Mouse (Mus musculus): ENCODE data around the gene Zfp622. TPM values are rescaled to one million over a fixed set of nuclear protein-coding genes. Genes with fewer than 3 reads are reported as not detected.
"Not testable (repeated sequence)": the region's sequence is repeated elsewhere in the genome, so short reads cannot be mapped to it uniquely, and the experiment has no call there.

Gene Zfp622
- polyA plus RNA-seq, 1 experiment from 2014 or later = 27.9 TPM

DNA sequence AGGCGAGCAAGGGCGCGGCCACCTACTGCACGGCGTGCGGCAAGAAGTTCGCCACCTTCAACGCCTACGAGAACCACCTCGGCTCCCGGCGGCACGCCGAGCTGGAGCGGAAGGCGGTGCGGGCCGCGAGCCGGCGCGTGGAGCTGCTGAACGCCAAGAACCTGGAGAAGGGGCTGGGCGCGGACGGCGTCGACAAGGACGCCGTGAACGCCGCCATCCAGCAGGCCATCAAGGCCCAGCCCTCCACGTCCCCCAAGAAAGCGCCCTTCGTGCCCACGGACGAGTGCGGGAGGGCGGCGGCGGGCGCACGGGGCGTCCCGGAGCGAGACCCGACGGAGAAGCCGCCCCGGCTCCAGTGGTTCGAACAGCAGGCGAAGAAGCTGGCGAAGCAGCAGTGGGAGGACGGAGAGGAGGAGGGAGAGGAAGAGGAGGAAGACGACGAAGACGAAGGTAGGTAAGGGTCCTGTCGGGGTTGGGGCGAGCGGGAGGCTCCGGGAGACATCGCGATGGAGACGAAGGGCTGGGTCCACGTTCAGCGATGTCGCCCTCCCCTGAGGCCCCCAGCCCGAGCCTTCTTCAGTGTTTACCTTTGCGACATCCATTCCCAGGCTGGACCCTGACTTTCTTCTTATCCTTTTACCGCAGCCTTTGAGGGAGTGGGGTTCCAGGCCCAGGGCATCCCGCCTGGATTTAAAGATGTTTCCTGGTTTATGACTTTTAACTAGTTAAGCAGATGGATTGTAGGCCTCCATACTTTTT, 747 bp downstream of the Zfp622 start:
- Histone ChIP-seq H3K36me3 (ENCODE audit: control insufficient read depth, insufficient read depth, low read length) (peaks cover 8% of the 10 kb centered on the region; the same call in 1 of the 2 replicates), H3K4me2 (peak overlapping the region; percentile 97), H3K9ac (ENCODE audit: low read depth, low read length) (peak overlapping the region; percentile 92), H3K4me3 (ENCODE audit: low read depth, low read length) (peak overlapping the region; percentile 98), H3K27ac (ENCODE audit: low read depth, low read length) (peak overlapping the region; percentile 91), H3K9me3 (ENCODE audit: control insufficient read depth, low read length) (no peaks in the 10 kb centered on the region), H3K27me3 (replicated peaks; ENCODE audit: control insufficient read depth, insufficient read depth, low read length) (no peaks in the 10 kb centered on the region), H3K4me1 (replicated peaks; ENCODE audit: control insufficient read depth, insufficient read depth, low read length) (peaks cover 11% of the 10 kb centered on the region)
- ATAC-seq (replicated peaks; ENCODE audit: low FRiP score) = no peak; the same call in 1 of the 2 replicates
- DNase-seq (ENCODE audit: low spot score) = peak; percentile 42
- under 1% methylated on average over 71 of the region's 71 CpGs for WGBS

- Histone ChIP-seq H3K9me3 (ENCODE audit: control insufficient read depth, low read length) (no peaks in the 10 kb centered on the region), H3K27ac (ENCODE audit: low read depth, low read length) (no peak overlapping the region), H3K4me2 (no peak overlapping the region), H3K4me3 (ENCODE audit: low read depth, low read length) (no peak overlapping the region), H3K27me3 (replicated peaks; ENCODE audit: control insufficient read depth, insufficient read depth, low read length) (no peaks in the 10 kb centered on the region), H3K4me1 (replicated peaks; ENCODE audit: control insufficient read depth, insufficient read depth, low read length) (no peaks in the 10 kb centered on the region), H3K36me3 (ENCODE audit: control insufficient read depth, insufficient read depth, low read length) (peaks cover 36% of the 10 kb centered on the region; the same call in 1 of the 2 replicates), H3K9ac (ENCODE audit: low read depth, low read length) (no peak overlapping the region)
- DNase-seq (ENCODE audit: low spot score) (no peak), ATAC-seq (replicated peaks; ENCODE audit: low FRiP score) (no peak)
- 60% methylated on average over 8 of the region's 8 CpGs for WGBS
These were observed 9.0 kb downstream of the Zfp622 start for GRCm38 (mm10) chr15:25992992-25993727.

DNA sequence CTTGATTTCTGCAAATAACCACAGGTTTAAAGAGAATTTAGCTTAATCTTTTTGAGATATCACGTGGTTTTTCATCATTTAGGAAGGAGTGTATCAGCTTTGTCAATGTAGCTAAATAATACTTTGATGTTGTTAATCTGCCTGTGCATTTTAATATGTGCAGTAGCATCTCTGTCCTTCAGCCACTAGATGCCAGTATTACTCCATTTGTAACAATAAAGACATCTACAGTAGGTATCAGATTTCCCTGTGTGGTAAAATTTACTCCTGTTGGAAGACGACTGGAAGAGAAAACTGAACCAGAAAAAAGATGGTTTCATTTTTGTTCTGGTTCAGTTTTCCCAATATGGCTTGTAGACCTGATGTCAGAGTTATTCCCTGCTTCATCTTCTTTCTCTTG, 11.4 kb downstream of the Zfp622 start:
- Histone ChIP-seq H3K4me2 (no peak overlapping the region), H3K9ac (ENCODE audit: low read depth, low read length) (no peak overlapping the region), H3K27ac (ENCODE audit: low read depth, low read length) (no peak overlapping the region), H3K9me3 (ENCODE audit: control insufficient read depth, low read length) (no peaks in the 10 kb centered on the region), H3K4me3 (ENCODE audit: low read depth, low read length) (no peak overlapping the region), H3K36me3 (ENCODE audit: control insufficient read depth, insufficient read depth, low read length) (peaks cover 32% of the 10 kb centered on the region; the same call in 1 of the 2 replicates), H3K4me1 (replicated peaks; ENCODE audit: control insufficient read depth, insufficient read depth, low read length) (no peaks in the 10 kb centered on the region), H3K27me3 (replicated peaks; ENCODE audit: control insufficient read depth, insufficient read depth, low read length) (no peaks in the 10 kb centered on the region)
- WGBS = 62% methylated on average over 2 of the region's 2 CpGs
- ATAC-seq (replicated peaks; ENCODE audit: low FRiP score) = no peak
- no peak for DNase-seq (ENCODE audit: low spot score)

DNA sequence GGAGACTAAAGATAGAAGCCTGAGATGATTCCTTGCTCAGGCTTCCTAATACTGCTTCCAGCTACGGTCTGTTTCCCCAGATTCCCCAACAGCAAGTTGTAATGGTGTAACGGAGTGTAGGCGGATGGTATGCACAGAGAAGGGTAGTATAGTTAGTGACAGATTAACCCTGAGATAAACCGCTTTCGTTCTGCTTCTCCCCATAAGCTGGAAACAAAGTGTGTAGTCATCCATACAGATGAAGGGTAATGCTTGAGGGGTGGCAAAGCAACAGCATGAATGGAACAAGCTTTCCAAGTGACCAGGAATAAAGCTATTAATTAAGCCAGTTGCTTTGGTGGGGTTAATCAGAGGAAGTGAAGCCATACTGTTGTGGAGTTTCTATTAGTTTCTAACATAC, 15.4 kb downstream of the Zfp622 start:
- H3K27me3 ChIP-seq (replicated peaks; ENCODE audit: control insufficient read depth, insufficient read depth, low read length); H3K27ac ChIP-seq (ENCODE audit: low read depth, low read length); H3K4me1 ChIP-seq (replicated peaks; ENCODE audit: control insufficient read depth, insufficient read depth, low read length); H3K9ac ChIP-seq (ENCODE audit: low read depth, low read length); H3K9me3 ChIP-seq (ENCODE audit: control insufficient read depth, low read length); H3K4me2 ChIP-seq; DNase-seq (ENCODE audit: low spot score); H3K4me3 ChIP-seq (ENCODE audit: low read depth, low read length); ATAC-seq (replicated peaks; ENCODE audit: low FRiP score): not testable (repeated sequence)
- 84% methylated on average over 5 of the region's 5 CpGs for WGBS
- H3K36me3 ChIP-seq (ENCODE audit: control insufficient read depth, insufficient read depth, low read length) = peaks cover 15% of the 10 kb centered on the region; the same call in 1 of the 2 replicates

GRCm38 (mm10) chr15:26008621-26009020, 24.5 kb downstream of the Zfp622 start:
- Histone ChIP-seq H3K9ac (ENCODE audit: low read depth, low read length) (no peak overlapping the region), H3K27ac (ENCODE audit: low read depth, low read length) (no peak overlapping the region), H3K4me2 (no peak overlapping the region), H3K4me1 (replicated peaks; ENCODE audit: control insufficient read depth, insufficient read depth, low read length) (no peaks in the 10 kb centered on the region), H3K36me3 (ENCODE audit: control insufficient read depth, insufficient read depth, low read length) (no peaks in the 10 kb centered on the region), H3K9me3 (ENCODE audit: control insufficient read depth, low read length) (no peaks in the 10 kb centered on the region), H3K27me3 (replicated peaks; ENCODE audit: control insufficient read depth, insufficient read depth, low read length) (no peaks in the 10 kb centered on the region), H3K4me3 (ENCODE audit: low read depth, low read length) (no peak overlapping the region)
- DNase-seq (ENCODE audit: low spot score) (no peak), ATAC-seq (replicated peaks; ENCODE audit: low FRiP score) (no peak)
- 73% methylated on average over 3 of the region's 3 CpGs for WGBS

DNA sequence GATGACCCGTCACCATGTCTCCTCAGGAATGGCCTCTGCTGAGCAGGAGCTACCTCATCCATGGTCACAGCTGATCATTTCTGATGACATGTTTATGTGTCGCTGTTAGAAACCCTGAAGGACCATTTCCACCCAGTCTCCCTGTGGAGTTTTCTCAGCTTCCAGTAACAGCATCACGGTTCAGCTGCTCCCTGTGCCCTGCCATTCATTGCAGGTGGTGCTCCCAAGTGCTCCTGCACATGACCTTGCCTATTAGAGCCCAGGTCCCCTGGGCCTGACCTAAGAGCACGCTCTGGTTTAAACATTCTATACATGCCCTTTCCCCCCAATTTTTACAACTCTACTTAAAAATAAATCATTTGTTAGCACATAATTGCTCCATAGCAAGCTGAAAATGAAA, 28.7 kb downstream of the Zfp622 start:
- Histone ChIP-seq H3K4me2 (no peak overlapping the region), H3K9ac (ENCODE audit: low read depth, low read length) (no peak overlapping the region), H3K27ac (ENCODE audit: low read depth, low read length) (no peak overlapping the region), H3K27me3 (replicated peaks; ENCODE audit: control insufficient read depth, insufficient read depth, low read length) (no peaks in the 10 kb centered on the region), H3K36me3 (ENCODE audit: control insufficient read depth, insufficient read depth, low read length) (no peaks in the 10 kb centered on the region), H3K9me3 (ENCODE audit: control insufficient read depth, low read length) (no peaks in the 10 kb centered on the region), H3K4me1 (replicated peaks; ENCODE audit: control insufficient read depth, insufficient read depth, low read length) (no peaks in the 10 kb centered on the region), H3K4me3 (ENCODE audit: low read depth, low read length) (no peak overlapping the region)
- ATAC-seq (replicated peaks; ENCODE audit: low FRiP score) = no peak
- no peak for DNase-seq (ENCODE audit: low spot score)
- WGBS = 75% methylated on average over 4 of the region's 4 CpGs

DNA sequence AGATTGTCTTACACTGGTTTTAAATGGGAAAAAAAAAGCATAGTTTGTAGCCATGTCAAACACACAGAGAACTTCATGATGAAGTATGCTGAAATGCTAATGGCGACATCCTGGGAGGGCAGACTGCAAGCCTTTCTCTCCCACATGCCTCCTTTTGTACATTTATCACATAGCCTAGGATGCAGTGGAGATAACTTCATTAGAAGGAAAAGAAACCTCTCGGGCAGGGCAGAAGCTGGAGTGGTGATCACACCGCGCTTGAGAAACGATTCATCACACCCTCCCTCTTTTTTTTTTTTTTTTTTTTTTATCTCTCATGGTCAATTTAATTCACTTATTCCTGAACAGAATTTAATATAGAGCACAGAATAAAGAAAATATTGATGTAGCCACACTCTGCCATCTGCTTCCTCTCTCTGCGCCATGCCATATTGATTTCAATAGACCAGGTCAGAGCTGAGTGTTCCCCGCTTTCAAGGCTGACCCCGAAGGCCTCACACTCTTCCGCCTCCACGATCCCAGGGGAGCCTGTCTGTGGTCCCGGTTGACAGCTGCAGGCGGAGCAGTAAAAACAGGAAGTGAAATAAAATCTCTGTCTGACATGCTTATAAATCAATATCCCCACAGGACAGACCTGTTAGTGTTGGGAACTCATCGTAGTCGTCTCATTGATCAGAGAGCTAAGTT, 32.0 kb downstream of the Zfp622 start:
- Histone ChIP-seq H3K4me1 (replicated peaks; ENCODE audit: control insufficient read depth, insufficient read depth, low read length) (no peaks in the 10 kb centered on the region), H3K27ac (ENCODE audit: low read depth, low read length) (no peak overlapping the region), H3K9ac (ENCODE audit: low read depth, low read length) (no peak overlapping the region), H3K4me3 (ENCODE audit: low read depth, low read length) (no peak overlapping the region), H3K27me3 (replicated peaks; ENCODE audit: control insufficient read depth, insufficient read depth, low read length) (no peaks in the 10 kb centered on the region), H3K9me3 (ENCODE audit: control insufficient read depth, low read length) (no peaks in the 10 kb centered on the region), H3K36me3 (ENCODE audit: control insufficient read depth, insufficient read depth, low read length) (no peaks in the 10 kb centered on the region), H3K4me2 (no peak overlapping the region)
- DNase-seq (ENCODE audit: low spot score) (no peak), ATAC-seq (replicated peaks; ENCODE audit: low FRiP score) (no peak)
- 46% methylated on average over 14 of the region's 14 CpGs for WGBS

- H3K36me3 ChIP-seq (ENCODE audit: control insufficient read depth, insufficient read depth, low read length) = no peaks in the 10 kb centered on the region
- no peaks in the 10 kb centered on the region for H3K9me3 ChIP-seq (ENCODE audit: control insufficient read depth, low read length)
- no peaks in the 10 kb centered on the region for H3K27me3 ChIP-seq (replicated peaks; ENCODE audit: control insufficient read depth, insufficient read depth, low read length)
- H3K9ac ChIP-seq (ENCODE audit: low read depth, low read length) = no peak overlapping the region
- no peak overlapping the region for H3K27ac ChIP-seq (ENCODE audit: low read depth, low read length)
- no peak overlapping the region for H3K4me3 ChIP-seq (ENCODE audit: low read depth, low read length)
- no peaks in the 10 kb centered on the region for H3K4me1 ChIP-seq (replicated peaks; ENCODE audit: control insufficient read depth, insufficient read depth, low read length)
- ATAC-seq (replicated peaks; ENCODE audit: low FRiP score) (no peak), DNase-seq (ENCODE audit: low spot score) (no peak)
- WGBS = 81% methylated on average over 8 of the region's 8 CpGs
- H3K4me2 ChIP-seq = no peak overlapping the region
These were observed 37.6 kb downstream of the Zfp622 start for GRCm38 (mm10) chr15:26021721-26022120.

Data from liver, embryonic 11.5 days (tissue).